Mouse (Mus musculus): ENCODE results near the gene Crip2.
A peak's percentile ranks its signal among the peaks of the same experiment; 100 is the strongest.

The Crip2 gene

GRCm38 (mm10) chr12:113185442-113186291, 45.6 kb downstream of the Crip2 start, which contains the start of gene Tmem121:
Tmem121 (plus strand) TSS chr12:113185930.
- peak; percentile 74 for DNase-seq

GRCm38 (mm10) chr12:113186326-113187010, 46.4 kb downstream of the Crip2 start:
- peak; percentile 46 to 61 for DNase-seq

GRCm38 (mm10) chr12:113187011-113187375, 47.0 kb downstream of the Crip2 start:
- DNase-seq: peak in 1 of 2 experiments; percentile 39

- DNase-seq: peak; percentile 96 to 98
Observed at GRCm38 (mm10) chr12:113187584-113188295, 47.7 kb downstream of the Crip2 start.

GRCm38 (mm10) chr12:113188349-113189055, 48.5 kb downstream of the Crip2 start:
- peak; percentile 27 to 33 for DNase-seq

- DNase-seq: no peak
Observed at GRCm38 (mm10) chr12:113193423-113193822, 53.4 kb downstream of the Crip2 start.

All from cerebellum, postnatal 14 days (tissue).